In the genomic region with DNA sequence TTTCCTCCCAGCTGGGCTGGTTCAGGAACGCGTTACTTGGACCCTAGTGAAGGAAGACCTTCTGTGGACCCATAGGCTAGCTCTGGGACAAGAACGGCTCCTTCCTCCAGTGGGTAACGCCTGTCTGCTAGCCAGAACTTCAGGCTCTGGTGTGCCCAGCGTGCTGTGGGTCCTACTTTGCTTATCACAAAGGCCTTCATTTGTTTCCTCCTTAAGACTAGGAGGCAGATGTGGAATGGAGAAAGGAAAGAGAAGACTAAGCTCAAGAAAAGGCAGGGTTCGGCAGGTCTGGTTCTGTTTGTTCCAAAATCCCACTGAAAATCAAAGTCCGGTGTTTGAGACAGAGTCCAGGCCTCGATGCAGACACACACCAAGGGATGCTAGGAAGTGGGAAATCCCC, we compare ENCODE assay signal across 24 mouse cellular contexts. TPM values are rescaled to one million over a fixed set of nuclear protein-coding genes. Genes with fewer than 3 reads are reported as not detected.
DNase-seq lines count a peak whose midpoint lies in the region; ATAC-seq and TF ChIP-seq lines count a peak whose summit lies in the region.
"Had no signal": no experiment of that assay in that cellular context is flagged by ENCODE, and none has a peak within 500 bp of the region (broad histone marks: within the 10 kb centered on the region; RNA-seq: fewer than 3 reads in every experiment).

No protein-coding gene starts in this region.

- H3K27ac ChIP-seq in hindbrain, embryonic 11.5 days (ENCODE audit: low read depth, low read length): no peak overlapping the region
- no peak overlapping the region for H3K27ac ChIP-seq in hindbrain, embryonic 12.5 days
- H3K27ac ChIP-seq in embryonic facial prominence, embryonic 10.5 days (replicated peaks): no peak overlapping the region
- no peak overlapping the region for H3K27ac ChIP-seq in forebrain, postnatal 0 days (ENCODE audit: low read depth, low read length)
- no peak overlapping the region for H3K27ac ChIP-seq in midbrain, embryonic 16.5 days (ENCODE audit: low read length)
- H3K27ac ChIP-seq: kidney, postnatal 0 days; limb, embryonic 12.5 days; liver, embryonic 12.5 days; stomach, postnatal 0 days had no signal

- WGBS in hindbrain, embryonic 11.5 days: 2% methylated on average over 8 of the region's 8 CpGs
- 11% methylated on average over 8 of the region's 8 CpGs for WGBS in hindbrain, embryonic 12.5 days
- WGBS in embryonic facial prominence, embryonic 10.5 days: 7% methylated on average over 8 of the region's 8 CpGs
- 38% methylated on average over 8 of the region's 8 CpGs for WGBS in forebrain, postnatal 0 days
- WGBS in midbrain, embryonic 16.5 days: 25% methylated on average over 8 of the region's 8 CpGs

- H3K4me2 ChIP-seq in hindbrain, embryonic 11.5 days (replicated peaks; ENCODE audit: low read depth, low read length): no peak overlapping the region
- no peak overlapping the region for H3K4me2 ChIP-seq in hindbrain, embryonic 12.5 days (replicated peaks)
- peak overlapping the region; percentile 6; the same call in 1 of the 2 replicates for H3K4me2 ChIP-seq in forebrain, postnatal 0 days (ENCODE audit: low read depth)
- H3K4me2 ChIP-seq in midbrain, embryonic 16.5 days (ENCODE audit: low read length): peak overlapping the region; percentile 3; the same call in 1 of the 2 replicates
- H3K4me2 ChIP-seq: limb, embryonic 12.5 days; liver, embryonic 12.5 days had no signal

- peak; percentile 45 for DNase-seq in hindbrain, embryonic 11.5 days (ENCODE audit: low spot score)
- no peak for DNase-seq in embryonic facial prominence, embryonic 10.5 days (ENCODE audit: low spot score)
- DNase-seq in forebrain, postnatal 0 days: no peak
- DNase-seq in cerebellum, adult 8-10 months: no peak
- no peak for DNase-seq in left cerebral cortex, postnatal 36 days (ENCODE audit: low spot score in 2 of 2)
- no peak for DNase-seq in testis, postnatal 14 days (ENCODE audit: low spot score)
- DNase-seq: adrenal gland, postnatal 36 days; B cell, adult 2 months; cerebellum, adult 18-20 months; gastrocnemius, postnatal 25 days; kidney, adult 18-20 months; lung, adult 2 months; right cerebral cortex, postnatal 4 days; thymus, postnatal 14 days had no signal

- H3K4me3 ChIP-seq in hindbrain, embryonic 11.5 days (ENCODE audit: low read depth, low read length): no peak overlapping the region
- H3K4me3 ChIP-seq in hindbrain, embryonic 12.5 days: no peak overlapping the region
- H3K4me3 ChIP-seq in embryonic facial prominence, embryonic 10.5 days: 0 out of 2 replicates have a peak overlapping the region, but pooled peaks have one; percentile 50
- peak overlapping the region; percentile 1; the same call in 1 of the 2 replicates for H3K4me3 ChIP-seq in forebrain, postnatal 0 days (ENCODE audit: low read depth, low read length)
- H3K4me3 ChIP-seq in midbrain, embryonic 16.5 days (ENCODE audit: low read depth, low read length): no peak overlapping the region
- H3K4me3 ChIP-seq: liver, embryonic 12.5 days; megakaryocyte, embryonic 14.5 days; myocyte had no signal

- peaks cover 10% of the 10 kb centered on the region; the same call in 1 of the 2 replicates for H3K4me1 ChIP-seq in hindbrain, embryonic 11.5 days (replicated peaks; ENCODE audit: control insufficient read depth, insufficient read depth, low read length)
- peaks cover 19% of the 10 kb centered on the region for H3K4me1 ChIP-seq in hindbrain, embryonic 12.5 days
- H3K4me1 ChIP-seq in embryonic facial prominence, embryonic 10.5 days: peaks cover 33% of the 10 kb centered on the region
- H3K4me1 ChIP-seq in forebrain, postnatal 0 days (ENCODE audit: insufficient read depth): no peaks in the 10 kb centered on the region; the same call in 1 of the 2 replicates
- peaks cover 16% of the 10 kb centered on the region for H3K4me1 ChIP-seq in midbrain, embryonic 16.5 days (ENCODE audit: control insufficient read depth, insufficient read depth, low read length)

- H3K36me3 ChIP-seq in hindbrain, embryonic 11.5 days (ENCODE audit: control insufficient read depth, insufficient read depth, low read length): no peaks in the 10 kb centered on the region
- H3K36me3 ChIP-seq in hindbrain, embryonic 12.5 days: no peaks in the 10 kb centered on the region
- H3K36me3 ChIP-seq in embryonic facial prominence, embryonic 10.5 days (replicated peaks): no peaks in the 10 kb centered on the region
- no peaks in the 10 kb centered on the region for H3K36me3 ChIP-seq in forebrain, postnatal 0 days (ENCODE audit: insufficient read depth)
- H3K36me3 ChIP-seq in midbrain, embryonic 16.5 days (ENCODE audit: control insufficient read depth, insufficient read depth, low read length): no peaks in the 10 kb centered on the region
- H3K36me3 ChIP-seq: limb, embryonic 12.5 days; liver, embryonic 12.5 days had no signal

- H3K9me3 ChIP-seq in hindbrain, embryonic 11.5 days (ENCODE audit: control insufficient read depth, low read length): no peaks in the 10 kb centered on the region
- no peaks in the 10 kb centered on the region for H3K9me3 ChIP-seq in hindbrain, embryonic 12.5 days (replicated peaks)
- no peaks in the 10 kb centered on the region for H3K9me3 ChIP-seq in embryonic facial prominence, embryonic 10.5 days
- H3K9me3 ChIP-seq in forebrain, postnatal 0 days (ENCODE audit: low read length): no peaks in the 10 kb centered on the region
- H3K9me3 ChIP-seq in midbrain, embryonic 16.5 days (replicated peaks; ENCODE audit: control insufficient read depth, low read length, poor library complexity, severe bottlenecking): no peaks in the 10 kb centered on the region
- H3K9me3 ChIP-seq: limb, embryonic 12.5 days; liver, embryonic 12.5 days had no signal

- H3K9ac ChIP-seq in hindbrain, embryonic 11.5 days (ENCODE audit: low read depth, low read length): no peak overlapping the region
- no peak overlapping the region for H3K9ac ChIP-seq in hindbrain, embryonic 12.5 days
- no peak overlapping the region for H3K9ac ChIP-seq in forebrain, postnatal 0 days
- H3K9ac ChIP-seq in midbrain, embryonic 16.5 days (ENCODE audit: low read depth, low read length): no peak overlapping the region
- H3K9ac ChIP-seq: limb, embryonic 12.5 days; liver, embryonic 12.5 days had no signal

- ATAC-seq in hindbrain, embryonic 11.5 days (ENCODE audit: low FRiP score): no peak
- no peak for ATAC-seq in hindbrain, embryonic 12.5 days (ENCODE audit: low FRiP score)
- no peak for ATAC-seq in forebrain, postnatal 0 days
- ATAC-seq in midbrain, embryonic 16.5 days: no peak
- ATAC-seq: liver, embryonic 12.5 days had no signal

- intact Hi-C loops in left cerebral cortex, postnatal 36 days (cut with DNase I): loop anchor here (2.0 to 10.0 kb wide), 2 partner anchors 39 to 75 kb away; partner anchors contain the start of gene Olig1

- TF ChIP-seq CTCF in forebrain, postnatal 0 days (IDR thresholded peaks at IDR 0.05; ENCODE audit: low read depth): no peak

- peaks cover 99% of the 10 kb centered on the region for H3K27me3 ChIP-seq in hindbrain, embryonic 11.5 days (ENCODE audit: control insufficient read depth, insufficient read depth, low read length)
- H3K27me3 ChIP-seq in hindbrain, embryonic 12.5 days: peaks cover 100% of the 10 kb centered on the region
- H3K27me3 ChIP-seq in embryonic facial prominence, embryonic 10.5 days (replicated peaks; ENCODE audit: low read depth, poor library complexity, severe bottlenecking): peaks cover 100% of the 10 kb centered on the region
- H3K27me3 ChIP-seq in forebrain, postnatal 0 days (ENCODE audit: insufficient read depth, low read length): peaks cover 69% of the 10 kb centered on the region
- H3K27me3 ChIP-seq in midbrain, embryonic 16.5 days (ENCODE audit: control insufficient read depth, insufficient read depth, low read depth, low read length): peaks cover 70% of the 10 kb centered on the region

RNA-seq across cellular contexts. Expression of gene Olig2, which starts 4.4 kb away (rescaled TPM):
- 0.76 and 1.2 TPM in 2 replicates for polyA plus RNA-seq in hindbrain, embryonic 11.5 days (2014; fragmentation: Nextera tagmentation; extraction: Ambion mirVana)
- 2.8 and 3.4 TPM in 2 replicates for polyA plus RNA-seq in hindbrain, embryonic 12.5 days (2016; fragmentation: Nextera tagmentation; extraction: Ambion mirVana)
- 2.3 and 3.4 TPM in 2 replicates for polyA plus RNA-seq in embryonic facial prominence, embryonic 10.5 days (2016; fragmentation: Nextera tagmentation; extraction: Ambion mirVana)
- total RNA-seq in forebrain, postnatal 0 days (2014; rRNA removed): 32.8 and 41.0 TPM in 2 replicates
- polyA plus RNA-seq in forebrain, postnatal 0 days (2015; fragmentation: Nextera tagmentation; extraction: Ambion mirVana): 11.6 and 14.7 TPM in 2 replicates
- 8.5 and 9.9 TPM in 2 replicates for polyA plus RNA-seq in midbrain, embryonic 16.5 days (2015; fragmentation: Nextera tagmentation; extraction: Ambion mirVana)
- total RNA-seq in left cerebral cortex, postnatal 36 days (2021): 10 to 100 TPM; 22.1 to 27.1 TPM
- total RNA-seq: adrenal gland, postnatal 36 days; common myeloid progenitor, adult 5-6 weeks; gastrocnemius, postnatal 25 days had no signal
- polyA plus RNA-seq: heart, postnatal 0 days; kidney, postnatal 0 days; limb, embryonic 12.5 days; liver, embryonic 12.5 days; lung, adult 2 months; myocyte; stomach, postnatal 0 days had no signal

RNA-seq across cellular contexts. Expression of gene Olig1, which starts 39.9 kb away (rescaled TPM):
- polyA plus RNA-seq in hindbrain, embryonic 11.5 days (2014; fragmentation: Nextera tagmentation; extraction: Ambion mirVana): 0.40 and 0.84 TPM in 2 replicates
- polyA plus RNA-seq in hindbrain, embryonic 12.5 days (2016; fragmentation: Nextera tagmentation; extraction: Ambion mirVana): 2.7 and 5.2 TPM in 2 replicates
- polyA plus RNA-seq in embryonic facial prominence, embryonic 10.5 days (2016; fragmentation: Nextera tagmentation; extraction: Ambion mirVana): 1.9 and 3.3 TPM in 2 replicates
- 103 and 130 TPM in 2 replicates for total RNA-seq in forebrain, postnatal 0 days (2014; rRNA removed)
- 127 and 138 TPM in 2 replicates for polyA plus RNA-seq in forebrain, postnatal 0 days (2015; fragmentation: Nextera tagmentation; extraction: Ambion mirVana)
- 94.2 and 131 TPM in 2 replicates for polyA plus RNA-seq in midbrain, embryonic 16.5 days (2015; fragmentation: Nextera tagmentation; extraction: Ambion mirVana)
- total RNA-seq in left cerebral cortex, postnatal 36 days (2021): 100 to 1,000 TPM in 1 of 2 experiments, 10 to 100 TPM in 1; 99.3 to 114 TPM
- total RNA-seq: common myeloid progenitor, adult 5-6 weeks; gastrocnemius, postnatal 25 days had no signal
- polyA plus RNA-seq: heart, postnatal 0 days; liver, embryonic 12.5 days; myocyte had no signal

Comparison
In these comparisons a context has a peak if more than half of its experiments do, and no peak if none do; other contexts are left out.
1. H3K4me2 ChIP-seq: peak in forebrain, postnatal 0 days (single experiment) and midbrain, embryonic 16.5 days (single experiment); none in hindbrain, embryonic 11.5 days (single experiment) and hindbrain, embryonic 12.5 days (single experiment).
2. H3K4me3 ChIP-seq: peak in embryonic facial prominence, embryonic 10.5 days (single experiment) and forebrain, postnatal 0 days (single experiment); none in hindbrain, embryonic 11.5 days (single experiment), hindbrain, embryonic 12.5 days (single experiment) and midbrain, embryonic 16.5 days (single experiment).
3. RNA of gene Olig1, which starts 39.9 kb away (polyA plus RNA-seq): 127 to 138 TPM in forebrain, postnatal 0 days and 94.2 to 131 TPM in midbrain, embryonic 16.5 days; 2.7 to 5.2 TPM in hindbrain, embryonic 12.5 days, 1.9 to 3.3 TPM in embryonic facial prominence, embryonic 10.5 days and 0.40 to 0.84 TPM in hindbrain, embryonic 11.5 days; every median in the first group is over 10 times any median in the second.